Mouse (Mus musculus): ENCODE results near the gene Fign. TPM values are rescaled to one million over a fixed set of nuclear protein-coding genes. Genes with fewer than 3 reads are reported as not detected.

Gene Fign
- polyA plus RNA-seq, 1 experiment from 2014 or later: 6.0 TPM

GRCm38 (mm10) chr2:64035393-64035792 is 62.4 kb downstream of the Fign start:
- ATAC-seq (ENCODE audit: low read depth): no peak
- H3K27ac ChIP-seq (replicated peaks; ENCODE audit: low read depth, low read length): no peak overlapping the region
- no peak overlapping the region for H3K4me2 ChIP-seq (ENCODE audit: low read depth, low read length)
- WGBS: 41% methylated on average over 3 of the region's 3 CpGs
- no peaks in the 10 kb centered on the region for H3K4me1 ChIP-seq (ENCODE audit: control insufficient read depth, insufficient read depth, low read length)
- no peak overlapping the region for H3K9ac ChIP-seq (ENCODE audit: low read depth, low read length)
- DNase-seq (ENCODE audit: low spot score): peak; percentile 23
- no peaks in the 10 kb centered on the region for H3K9me3 ChIP-seq (ENCODE audit: control insufficient read depth, low read length)
- no peak overlapping the region for H3K4me3 ChIP-seq (ENCODE audit: low read depth, low read length)
- H3K27me3 ChIP-seq (replicated peaks; ENCODE audit: control insufficient read depth, insufficient read depth, low read length): no peaks in the 10 kb centered on the region
- no peaks in the 10 kb centered on the region for H3K36me3 ChIP-seq (ENCODE audit: control insufficient read depth, insufficient read depth, low read length)

- no peaks in the 10 kb centered on the region for H3K4me1 ChIP-seq (ENCODE audit: control insufficient read depth, insufficient read depth, low read length)
Observed at GRCm38 (mm10) chr2:64033871-64034270, 64.0 kb downstream of the Fign start.

GRCm38 (mm10) chr2:64025961-64026360 is 71.9 kb downstream of the Fign start:
- DNase-seq (ENCODE audit: low spot score) (no peak), ATAC-seq (ENCODE audit: low read depth) (no peak)
- H3K27me3 ChIP-seq (replicated peaks; ENCODE audit: control insufficient read depth, insufficient read depth, low read length): no peaks in the 10 kb centered on the region
- H3K9me3 ChIP-seq (ENCODE audit: control insufficient read depth, low read length): no peaks in the 10 kb centered on the region
- no peak overlapping the region for H3K9ac ChIP-seq (ENCODE audit: low read depth, low read length)
- H3K27ac ChIP-seq (replicated peaks; ENCODE audit: low read depth, low read length): no peak overlapping the region
- no peaks in the 10 kb centered on the region for H3K4me1 ChIP-seq (ENCODE audit: control insufficient read depth, insufficient read depth, low read length)
- WGBS: 67% methylated on average over 4 of the region's 4 CpGs
- no peak overlapping the region for H3K4me2 ChIP-seq (ENCODE audit: low read depth, low read length)
- H3K4me3 ChIP-seq (ENCODE audit: low read depth, low read length): no peak overlapping the region
- H3K36me3 ChIP-seq (ENCODE audit: control insufficient read depth, insufficient read depth, low read length): no peaks in the 10 kb centered on the region

More at GRCm38 (mm10) chr2:64033871-64034270, 64.0 kb downstream of the Fign start:
- Histone ChIP-seq H3K9ac (ENCODE audit: low read depth, low read length) (no peak overlapping the region), H3K4me2 (ENCODE audit: low read depth, low read length) (no peak overlapping the region), H3K36me3 (ENCODE audit: control insufficient read depth, insufficient read depth, low read length) (no peaks in the 10 kb centered on the region), H3K9me3 (ENCODE audit: control insufficient read depth, low read length) (no peaks in the 10 kb centered on the region), H3K4me3 (ENCODE audit: low read depth, low read length) (no peak overlapping the region), H3K27me3 (replicated peaks; ENCODE audit: control insufficient read depth, insufficient read depth, low read length) (no peaks in the 10 kb centered on the region), H3K27ac (replicated peaks; ENCODE audit: low read depth, low read length) (no peak overlapping the region)
- WGBS: 75% methylated on average over 3 of the region's 3 CpGs
- no peak for ATAC-seq (ENCODE audit: low read depth)
- DNase-seq (ENCODE audit: low spot score): no peak

GRCm38 (mm10) chr2:63994304-63995023 is 103.4 kb downstream of the Fign start:
- DNase-seq (ENCODE audit: low spot score) (no peak), ATAC-seq (ENCODE audit: low read depth) (no peak)
- Histone ChIP-seq H3K27me3 (replicated peaks; ENCODE audit: control insufficient read depth, insufficient read depth, low read length) (no peaks in the 10 kb centered on the region), H3K4me3 (ENCODE audit: low read depth, low read length) (no peak overlapping the region), H3K4me2 (ENCODE audit: low read depth, low read length) (no peak overlapping the region), H3K4me1 (ENCODE audit: control insufficient read depth, insufficient read depth, low read length) (no peaks in the 10 kb centered on the region), H3K36me3 (ENCODE audit: control insufficient read depth, insufficient read depth, low read length) (no peaks in the 10 kb centered on the region), H3K27ac (replicated peaks; ENCODE audit: low read depth, low read length) (no peak overlapping the region), H3K9me3 (ENCODE audit: control insufficient read depth, low read length) (no peaks in the 10 kb centered on the region), H3K9ac (ENCODE audit: low read depth, low read length) (no peak overlapping the region)
- WGBS: 82% methylated on average over 7 of the region's 7 CpGs

GRCm38 (mm10) chr2:63985426-63985825 is 112.4 kb downstream of the Fign start:
- no peak overlapping the region for H3K4me3 ChIP-seq (ENCODE audit: low read depth, low read length)
- no peaks in the 10 kb centered on the region for H3K27me3 ChIP-seq (replicated peaks; ENCODE audit: control insufficient read depth, insufficient read depth, low read length)
- ATAC-seq (ENCODE audit: low read depth): no peak
- no peaks in the 10 kb centered on the region for H3K4me1 ChIP-seq (ENCODE audit: control insufficient read depth, insufficient read depth, low read length)
- H3K9me3 ChIP-seq (ENCODE audit: control insufficient read depth, low read length): no peaks in the 10 kb centered on the region
- H3K36me3 ChIP-seq (ENCODE audit: control insufficient read depth, insufficient read depth, low read length): 0 out of 2 replicates have a peak, but pooled peaks cover 2% of the 10 kb centered on the region
- no peak overlapping the region for H3K9ac ChIP-seq (ENCODE audit: low read depth, low read length)
- no peak for DNase-seq (ENCODE audit: low spot score)
- 95% methylated on average over 2 of the region's 2 CpGs for WGBS
- no peak overlapping the region for H3K4me2 ChIP-seq (ENCODE audit: low read depth, low read length)
- H3K27ac ChIP-seq (replicated peaks; ENCODE audit: low read depth, low read length): no peak overlapping the region

GRCm38 (mm10) chr2:63982351-63982751 is 115.5 kb downstream of the Fign start:
- no peaks in the 10 kb centered on the region for H3K4me1 ChIP-seq (ENCODE audit: control insufficient read depth, insufficient read depth, low read length)
- 39% methylated on average over 4 of the region's 4 CpGs for WGBS
- H3K9ac ChIP-seq (ENCODE audit: low read depth, low read length): no peak overlapping the region
- no peak overlapping the region for H3K4me3 ChIP-seq (ENCODE audit: low read depth, low read length)
- peak; percentile 11 for DNase-seq (ENCODE audit: low spot score)
- peaks cover 20% of the 10 kb centered on the region for H3K36me3 ChIP-seq (ENCODE audit: control insufficient read depth, insufficient read depth, low read length)
- H3K9me3 ChIP-seq (ENCODE audit: control insufficient read depth, low read length): no peaks in the 10 kb centered on the region
- H3K27ac ChIP-seq (replicated peaks; ENCODE audit: low read depth, low read length): no peak overlapping the region
- ATAC-seq (ENCODE audit: low read depth): peak; percentile 9; the same call in 1 of the 2 replicates
- no peak overlapping the region for H3K4me2 ChIP-seq (ENCODE audit: low read depth, low read length)
- no peaks in the 10 kb centered on the region for H3K27me3 ChIP-seq (replicated peaks; ENCODE audit: control insufficient read depth, insufficient read depth, low read length)

- ATAC-seq (ENCODE audit: low read depth): no peak
- Histone ChIP-seq H3K4me3 (ENCODE audit: low read depth, low read length) (no peak overlapping the region), H3K4me1 (ENCODE audit: control insufficient read depth, insufficient read depth, low read length) (no peaks in the 10 kb centered on the region), H3K27ac (replicated peaks; ENCODE audit: low read depth, low read length) (no peak overlapping the region), H3K27me3 (replicated peaks; ENCODE audit: control insufficient read depth, insufficient read depth, low read length) (no peaks in the 10 kb centered on the region), H3K9ac (ENCODE audit: low read depth, low read length) (no peak overlapping the region), H3K36me3 (ENCODE audit: control insufficient read depth, insufficient read depth, low read length) (peaks cover 20% of the 10 kb centered on the region), H3K9me3 (ENCODE audit: control insufficient read depth, low read length) (no peaks in the 10 kb centered on the region), H3K4me2 (ENCODE audit: low read depth, low read length) (no peak overlapping the region)
- 57% methylated on average over 7 of the region's 7 CpGs for WGBS
- no peak for DNase-seq (ENCODE audit: low spot score)
Observed at GRCm38 (mm10) chr2:63981449-63981848, 116.4 kb downstream of the Fign start.

GRCm38 (mm10) chr2:63969633-63970032 is 128.2 kb downstream of the Fign start:
- H3K27me3 ChIP-seq (replicated peaks; ENCODE audit: control insufficient read depth, insufficient read depth, low read length): no peaks in the 10 kb centered on the region
- no peak overlapping the region for H3K4me3 ChIP-seq (ENCODE audit: low read depth, low read length)
- no peak overlapping the region for H3K27ac ChIP-seq (replicated peaks; ENCODE audit: low read depth, low read length)
- H3K4me2 ChIP-seq (ENCODE audit: low read depth, low read length): no peak overlapping the region
- H3K9ac ChIP-seq (ENCODE audit: low read depth, low read length): no peak overlapping the region
- no peak for ATAC-seq (ENCODE audit: low read depth)
- peaks cover 5% of the 10 kb centered on the region; the same call in 1 of the 2 replicates for H3K4me1 ChIP-seq (ENCODE audit: control insufficient read depth, insufficient read depth, low read length)
- 42% methylated on average over 4 of the region's 4 CpGs for WGBS
- no peaks in the 10 kb centered on the region for H3K9me3 ChIP-seq (ENCODE audit: control insufficient read depth, low read length)
- no peak for DNase-seq (ENCODE audit: low spot score)
- H3K36me3 ChIP-seq (ENCODE audit: control insufficient read depth, insufficient read depth, low read length): no peaks in the 10 kb centered on the region

- H3K4me2 ChIP-seq (ENCODE audit: low read depth, low read length): no peak overlapping the region
- H3K9ac ChIP-seq (ENCODE audit: low read depth, low read length): no peak overlapping the region
- H3K36me3 ChIP-seq (ENCODE audit: control insufficient read depth, insufficient read depth, low read length): no peaks in the 10 kb centered on the region
- H3K9me3 ChIP-seq (ENCODE audit: control insufficient read depth, low read length): no peaks in the 10 kb centered on the region
- H3K27me3 ChIP-seq (replicated peaks; ENCODE audit: control insufficient read depth, insufficient read depth, low read length): no peaks in the 10 kb centered on the region
- no peak overlapping the region for H3K27ac ChIP-seq (replicated peaks; ENCODE audit: low read depth, low read length)
- ATAC-seq (ENCODE audit: low read depth): no peak
- WGBS: 87% methylated on average over 2 of the region's 2 CpGs
- no peaks in the 10 kb centered on the region for H3K4me1 ChIP-seq (ENCODE audit: control insufficient read depth, insufficient read depth, low read length)
- DNase-seq (ENCODE audit: low spot score): no peak
- H3K4me3 ChIP-seq (ENCODE audit: low read depth, low read length): no peak overlapping the region
Observed at GRCm38 (mm10) chr2:63931041-63931440, 166.8 kb downstream of the Fign start.

Measured in embryonic facial prominence, embryonic 14.5 days (tissue).